Mouse (Mus musculus) intestine, postnatal 0 days (tissue): ENCODE results near the gene Mecr. TPM values are rescaled to one million over a fixed set of nuclear protein-coding genes. Genes with fewer than 3 reads are reported as not detected.

ENCODE experiments used
- ATAC-seq: fragments of 200-750 bp; cut with Nextera tagmentation; 2 replicates; pipeline ENCODE4 v1.8.0; 2017; ENCODE audit warnings: mild to moderate bottlenecking, moderate TSS enrichment, moderate library complexity
- H3K27ac ChIP-seq: fragments of 300-500 bp; sonication (generic); 2 replicates; pipeline ENCODE4 v1.5.1; 2014; ENCODE audit warnings: mild to moderate bottlenecking, low read depth, low read length, moderate library complexity
- H3K27me3 ChIP-seq: fragments of 300-500 bp; sonication (generic); replicated peaks from 2 replicates; pipeline ENCODE4 v1.6.1; 2014; ENCODE audit warnings: low read length, mixed read lengths; ENCODE audit not compliant: control insufficient read depth, insufficient read depth
- H3K36me3 ChIP-seq: fragments of 300-500 bp; sonication (generic); 2 replicates; pipeline ENCODE4 v1.6.1; 2014; ENCODE audit warnings: mild to moderate bottlenecking, moderate library complexity; ENCODE audit not compliant: control insufficient read depth, insufficient read depth
- H3K4me1 ChIP-seq: fragments of 300-500 bp; sonication (generic); replicated peaks from 2 replicates; pipeline ENCODE4 v1.6.1; 2014; ENCODE audit warnings: antibody characterized with exemption, low read length, mixed read lengths; ENCODE audit not compliant: control insufficient read depth, insufficient read depth
- H3K4me2 ChIP-seq: fragments of 300-500 bp; sonication (generic); replicated peaks from 2 replicates; pipeline ENCODE4 v1.6.1; 2014; ENCODE audit warnings: low read depth, mild to moderate bottlenecking, moderate library complexity
- H3K4me3 ChIP-seq: fragments of 300-500 bp; sonication (generic); 2 replicates; pipeline ENCODE4 v1.5.1; 2014; ENCODE audit warnings: low read depth, low read length
- H3K9ac ChIP-seq: fragments of 300-500 bp; sonication (generic); 2 replicates; pipeline ENCODE4 v1.6.1; 2014; ENCODE audit warnings: mild to moderate bottlenecking, low read depth, low read length
- H3K9me3 ChIP-seq: fragments of 300-500 bp; sonication (generic); 2 replicates; pipeline ENCODE4 v1.6.1; 2016; ENCODE audit warnings: mixed run types; ENCODE audit not compliant: control insufficient read depth
- CTCF ChIP-seq: sonication (generic); IDR thresholded peaks from 2 replicates; pipeline ENCODE4 v1.5.1; 2016; ENCODE audit warnings: low read depth, mild to moderate bottlenecking, control low read depth, antibody characterized with exemption, moderate library complexity
- WGBS: fragments of 180-500 bp; shearing (Covaris S2); extraction: QIAGEN DNeasy Blood & Tissue Kit; methylation state at CpG from one replicate; pipeline ENCODE4 v1.1.7; 2014; 5-methylcytosine and 5-hydroxymethylcytosine counted together
- polyA plus RNA-seq: library from polyadenylated mRNA; unstranded; fragments of >200 nt; fragmentation: Nextera tagmentation; extraction: Ambion mirVana; gene quantifications from 2 replicates; pipeline ENCODE4 v1.2.1, GENCODE M21; 2015

The Mecr gene
- polyA plus RNA-seq, 1 experiment from 2014 or later, result 27.3 TPM

GRCm38 (mm10) chr4:131845991-131846778, 2.9 kb downstream of the Mecr start:
- no peaks in the 10 kb centered on the region for H3K9me3 ChIP-seq
- H3K4me1 ChIP-seq, result peaks cover 7% of the 10 kb centered on the region; the same call in 1 of the 2 replicates
- H3K4me2 ChIP-seq, result no peak overlapping the region
- TF ChIP-seq CTCF, result no peak
- H3K36me3 ChIP-seq, result peaks cover 3% of the 10 kb centered on the region; the same call in 1 of the 2 replicates
- H3K9ac ChIP-seq, result no peak overlapping the region
- no peak overlapping the region for H3K4me3 ChIP-seq
- no peak overlapping the region for H3K27ac ChIP-seq
- 50% methylated on average over 8 of the region's 8 CpGs for WGBS
- peak; percentile 83 for ATAC-seq
- H3K27me3 ChIP-seq, result no peaks in the 10 kb centered on the region

- Histone ChIP-seq H3K9ac (no peak overlapping the region), H3K27ac (no peak overlapping the region), H3K4me3 (no peak overlapping the region), H3K36me3 (peaks cover 3% of the 10 kb centered on the region; the same call in 1 of the 2 replicates), H3K4me2 (no peak overlapping the region), H3K27me3 (no peaks in the 10 kb centered on the region), H3K9me3 (no peaks in the 10 kb centered on the region), H3K4me1 (peaks cover 7% of the 10 kb centered on the region; the same call in 1 of the 2 replicates)
- 83% methylated on average over 6 of the region's 6 CpGs for WGBS
- ATAC-seq, result no peak
- no peak for TF ChIP-seq CTCF
These were observed 4.8 kb downstream of the Mecr start for GRCm38 (mm10) chr4:131848082-131848481.

- Histone ChIP-seq H3K27ac (peak overlapping the region; percentile 57; the same call in 1 of the 2 replicates), H3K4me3 (no peak overlapping the region), H3K4me2 (no peak overlapping the region), H3K9ac (peak overlapping the region; percentile 22; the same call in 1 of the 2 replicates), H3K4me1 (0 out of 2 replicates have a peak, but pooled peaks cover 3% of the 10 kb centered on the region), H3K27me3 (no peaks in the 10 kb centered on the region), H3K9me3 (no peaks in the 10 kb centered on the region), H3K36me3 (peaks cover 3% of the 10 kb centered on the region; the same call in 1 of the 2 replicates)
- ATAC-seq, result no peak
- no peak for TF ChIP-seq CTCF
- 50% methylated on average over 5 of the region's 5 CpGs for WGBS
These were observed 6.8 kb downstream of the Mecr start for GRCm38 (mm10) chr4:131849986-131850638.

- Histone ChIP-seq H3K4me1 (no peaks in the 10 kb centered on the region), H3K36me3 (peaks cover 15% of the 10 kb centered on the region; the same call in 1 of the 2 replicates), H3K4me3 (no peak overlapping the region), H3K27ac (no peak overlapping the region), H3K9me3 (no peaks in the 10 kb centered on the region), H3K4me2 (no peak overlapping the region), H3K27me3 (no peaks in the 10 kb centered on the region), H3K9ac (no peak overlapping the region)
- TF ChIP-seq CTCF, result no peak
- WGBS, result 80% methylated on average over 5 of the region's 5 CpGs
- no peak for ATAC-seq
These were observed 11.7 kb downstream of the Mecr start for GRCm38 (mm10) chr4:131854950-131855349.

GRCm38 (mm10) chr4:131860492-131861340, 17.4 kb downstream of the Mecr start:
- Histone ChIP-seq H3K27me3 (no peaks in the 10 kb centered on the region), H3K4me2 (no peak overlapping the region), H3K27ac (no peak overlapping the region), H3K9ac (no peak overlapping the region), H3K4me3 (no peak overlapping the region), H3K36me3 (peaks cover 35% of the 10 kb centered on the region), H3K9me3 (no peaks in the 10 kb centered on the region), H3K4me1 (no peaks in the 10 kb centered on the region)
- peak; percentile 37; the same call in 1 of the 2 replicates for ATAC-seq
- peak; percentile 99 for TF ChIP-seq CTCF
- WGBS, result 47% methylated on average over 15 of the region's 15 CpGs
